Comparison of ENCODE assay signal across 7 mouse cellular contexts in genomic region chr3:84695867-84696361, GRCm38 (mm10). TPM values are rescaled to one million over a fixed set of nuclear protein-coding genes. Genes with fewer than 3 reads are reported as not detected.
DNase-seq lines count a peak whose midpoint lies in the region; ATAC-seq and TF ChIP-seq lines count a peak whose summit lies in the region.

No protein-coding gene starts in this region.

- 62% methylated on average over 9 of the region's 9 CpGs for WGBS in embryonic facial prominence, embryonic 13.5 days
- 27% methylated on average over 9 of the region's 9 CpGs for WGBS in lung, postnatal 0 days

- peaks cover 19% of the 10 kb centered on the region for H3K4me1 ChIP-seq in embryonic facial prominence, embryonic 13.5 days
- H3K4me1 ChIP-seq in lung, postnatal 0 days (ENCODE audit: insufficient read depth, low read depth, low read length) = 0 out of 2 replicates have a peak, but pooled peaks cover 5% of the 10 kb centered on the region

- ATAC-seq in embryonic facial prominence, embryonic 13.5 days (ENCODE audit: insufficient number of reproducible peaks, insufficient read depth, low FRiP score, low TSS enrichment, low read depth) = no peak
- ATAC-seq in lung, postnatal 0 days = peak; percentile 83

- no peak overlapping the region for H3K9ac ChIP-seq in embryonic facial prominence, embryonic 13.5 days
- H3K9ac ChIP-seq in lung, postnatal 0 days (replicated peaks; ENCODE audit: low read depth) = no peak overlapping the region

- H3K36me3 ChIP-seq in embryonic facial prominence, embryonic 13.5 days = no peaks in the 10 kb centered on the region
- no peaks in the 10 kb centered on the region for H3K36me3 ChIP-seq in lung, postnatal 0 days (ENCODE audit: insufficient read depth, low read length)

- no peak overlapping the region for H3K27ac ChIP-seq in layer of hippocampus, adult 2 months
- no peak overlapping the region for H3K27ac ChIP-seq in embryonic facial prominence, embryonic 13.5 days
- no peak overlapping the region for H3K27ac ChIP-seq in lung, postnatal 0 days (ENCODE audit: low read length)

- H3K9me3 ChIP-seq in embryonic facial prominence, embryonic 13.5 days = no peaks in the 10 kb centered on the region
- H3K9me3 ChIP-seq in lung, postnatal 0 days (ENCODE audit: low read length) = no peaks in the 10 kb centered on the region

- DNase-seq in layer of hippocampus, adult 2 months (ENCODE audit: low spot score in 2 of 2) = no peak
- no peak for DNase-seq in layer of hippocampus, adult 18-20 months (ENCODE audit: low spot score in 2 of 2)
- peak; percentile 28 for DNase-seq in adipocyte (ENCODE audit: low spot score)
- peak; percentile 82 for DNase-seq in lung, postnatal 0 days (ENCODE audit: low spot score)
- no peak for DNase-seq in thymus, adult 18-20 months
- no peak for DNase-seq in B cell, adult 2 months

- H3K4me3 ChIP-seq in layer of hippocampus, adult 2 months = peak overlapping the region; percentile 33
- no peak overlapping the region for H3K4me3 ChIP-seq in embryonic facial prominence, embryonic 13.5 days
- H3K4me3 ChIP-seq in lung, postnatal 0 days (ENCODE audit: low read depth, low read length) = no peak overlapping the region

- H3K4me2 ChIP-seq in embryonic facial prominence, embryonic 13.5 days = peak overlapping the region; percentile 34
- peak overlapping the region; percentile 33 for H3K4me2 ChIP-seq in lung, postnatal 0 days (replicated peaks; ENCODE audit: low read depth, low read length)

- TF ChIP-seq CTCF in layer of hippocampus, adult 2 months (conservative IDR thresholded peaks at IDR 0.05) = no peak
- TF ChIP-seq CTCF in lung, postnatal 0 days (IDR thresholded peaks at IDR 0.05) = no peak

- no peak; the same call in 1 of the 2 replicates for TF ChIP-seq EP300 in lung, postnatal 0 days (IDR thresholded peaks at IDR 0.05)

- no peaks in the 10 kb centered on the region for H3K27me3 ChIP-seq in embryonic facial prominence, embryonic 13.5 days
- H3K27me3 ChIP-seq in lung, postnatal 0 days (replicated peaks; ENCODE audit: insufficient read depth, low read length) = no peaks in the 10 kb centered on the region

RNA-seq across cellular contexts. Expression of gene Tmem154, which starts 29.9 kb away (rescaled TPM):
- under 1 TPM; 0.12 to 0.72 TPM for total RNA-seq in layer of hippocampus, adult 2 months (2021)
- under 1 TPM; 0.32 to 0.36 TPM for total RNA-seq in layer of hippocampus, adult 18-20 months (2021)
- 2.7 and 2.9 TPM in 2 replicates for polyA plus RNA-seq in embryonic facial prominence, embryonic 13.5 days (2015; fragmentation: Nextera tagmentation; extraction: Ambion mirVana)
- polyA plus RNA-seq in lung, postnatal 0 days (2015; fragmentation: Nextera tagmentation; extraction: Ambion mirVana) = 4.6 and 6.3 TPM in 2 replicates

Comparison
In these comparisons a context has a peak if more than half of its experiments do, and no peak if none do; other contexts are left out.
1. DNase-seq: peak in adipocyte (single experiment) and lung, postnatal 0 days (single experiment); none in layer of hippocampus, adult 2 months (0 of 2), layer of hippocampus, adult 18-20 months (0 of 2), thymus, adult 18-20 months (0 of 2) and B cell, adult 2 months (0 of 2).